Mouse (Mus musculus): ENCODE measurements around the gene Slc2a10. TPM values are rescaled to one million over a fixed set of nuclear protein-coding genes. Genes with fewer than 3 reads are reported as not detected.

Gene Slc2a10
- total RNA-seq, 2 experiments from 2014 or later, result 4.1 to 4.2 TPM

DNA sequence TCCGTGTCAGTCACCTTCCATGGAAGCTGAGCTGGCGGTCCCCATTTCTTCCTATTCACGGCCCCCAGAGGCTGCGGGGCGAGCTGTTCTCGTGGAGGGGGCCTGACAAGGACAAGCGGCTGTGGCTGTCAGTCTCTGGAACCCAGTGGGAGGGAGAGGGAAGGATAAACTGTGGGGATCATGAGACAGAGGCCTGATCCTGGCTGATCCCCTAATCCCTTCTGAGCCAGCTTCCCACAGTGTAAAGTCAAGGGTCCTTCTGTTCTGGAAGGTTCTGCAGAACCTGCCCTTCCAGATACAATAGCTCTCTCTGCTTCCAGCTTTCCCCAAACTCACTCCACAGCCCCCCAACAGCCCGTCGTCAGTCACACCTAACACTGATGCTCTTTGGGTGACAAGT is 50.5 kb downstream of the Slc2a10 start:
- DNase-seq (ENCODE audit: low spot score), result no peak
- intact Hi-C loops (cut with DNase I), result no loop called here

DNA sequence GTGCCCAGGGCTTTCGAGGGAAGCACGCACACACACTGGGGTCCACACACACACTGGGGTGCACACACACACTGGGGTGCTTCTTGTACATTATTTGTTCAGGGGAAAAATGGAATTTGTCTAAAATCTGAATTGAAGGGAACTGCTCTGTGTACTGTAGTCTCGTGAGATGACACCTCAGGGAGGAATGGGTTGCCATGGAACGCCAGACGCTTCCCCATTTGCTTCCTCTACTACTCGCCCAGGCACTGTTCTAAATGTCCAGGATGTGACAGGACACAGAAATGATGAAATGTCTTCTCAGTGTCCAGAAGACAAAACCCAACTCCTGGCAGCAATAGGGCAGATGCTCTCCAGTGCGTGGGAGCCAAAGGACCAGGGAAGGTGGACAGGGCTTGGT is 53.7 kb downstream of the Slc2a10 start:
- intact Hi-C loops (cut with DNase I), result no loop called here

DNA sequence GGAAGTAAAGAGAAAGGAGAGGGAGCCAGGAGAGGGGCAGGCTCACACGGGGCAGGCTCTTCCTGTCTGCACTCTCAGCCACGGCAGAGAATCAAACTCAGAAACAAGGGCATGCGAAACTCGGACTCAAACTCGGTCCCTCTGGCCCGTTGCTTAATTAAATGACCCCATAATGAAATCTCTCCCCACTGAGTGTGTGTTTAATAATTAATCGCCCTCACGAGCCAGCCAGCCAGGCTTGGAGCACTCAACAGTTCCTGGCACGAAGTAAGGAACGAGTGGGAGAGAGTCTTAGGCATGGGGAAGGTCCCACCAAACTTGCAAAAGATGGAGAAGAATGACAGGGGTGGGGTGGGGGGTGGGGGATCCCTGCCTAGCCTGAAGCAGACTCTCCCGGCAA is 55.3 kb downstream of the Slc2a10 start:
- intact Hi-C loops (cut with DNase I), result no loop called here
- DNase-seq (ENCODE audit: low spot score), result no peak

More for the DNA sequence above, 53.7 kb downstream of the Slc2a10 start:
- no peak for DNase-seq (ENCODE audit: low spot score)

DNA sequence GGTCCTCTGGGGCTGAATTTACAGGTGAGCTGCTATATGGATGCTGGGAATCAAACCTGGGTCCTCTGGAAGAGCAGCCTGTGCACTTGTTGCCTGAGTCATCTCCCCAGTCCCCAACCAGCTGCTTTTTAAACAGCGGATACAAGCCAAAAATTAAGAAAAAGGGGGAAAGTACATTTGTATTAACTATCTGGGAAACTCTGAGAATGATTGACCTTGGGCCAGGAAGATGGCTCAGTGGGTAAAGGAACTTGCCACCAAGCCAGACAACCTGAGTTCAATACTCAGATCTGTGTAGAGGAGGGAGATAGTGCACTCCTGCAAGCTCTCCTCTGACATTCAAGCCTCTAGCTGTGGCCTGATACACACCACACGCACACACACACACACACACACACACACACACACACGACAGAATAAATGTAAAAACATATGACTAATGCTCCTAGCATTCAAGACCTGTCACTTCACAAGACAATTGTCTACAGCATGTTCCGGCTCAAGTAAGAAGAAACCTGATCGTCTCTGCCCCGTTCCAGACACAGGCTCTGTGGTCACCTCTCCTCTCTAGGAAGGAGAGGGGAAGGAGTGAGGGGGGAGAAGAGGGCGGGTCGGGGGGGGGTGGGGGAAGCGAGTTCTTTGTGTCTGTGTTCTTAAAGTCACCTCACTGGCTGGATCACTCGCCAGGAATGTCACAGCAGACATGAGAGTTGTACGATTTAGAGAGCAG is 56.1 kb downstream of the Slc2a10 start:
- intact Hi-C loops (cut with DNase I), result no loop called here
- DNase-seq (ENCODE audit: low spot score), result no peak

DNA sequence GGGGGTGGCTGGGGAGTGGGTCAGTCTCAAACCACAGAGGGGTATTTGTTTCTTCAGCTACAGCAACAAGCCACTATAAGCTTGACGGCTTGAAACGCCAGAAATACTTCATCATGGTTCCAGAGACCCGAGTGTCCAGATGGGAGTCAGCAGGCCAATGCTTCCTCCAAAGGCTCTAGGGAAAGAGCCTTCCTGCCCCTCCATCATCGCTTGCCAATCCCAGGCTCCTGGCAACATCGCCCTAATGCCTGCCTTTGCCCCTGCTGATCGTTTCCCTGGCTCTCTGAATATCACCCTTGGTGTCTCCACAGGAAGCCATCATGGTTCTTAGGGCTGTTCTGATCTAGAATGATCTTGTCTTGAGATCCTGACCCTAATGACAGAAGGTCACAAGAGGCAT is 58.3 kb downstream of the Slc2a10 start:
- no peak for DNase-seq (ENCODE audit: low spot score)
- intact Hi-C loops (cut with DNase I), result no loop called here

DNA sequence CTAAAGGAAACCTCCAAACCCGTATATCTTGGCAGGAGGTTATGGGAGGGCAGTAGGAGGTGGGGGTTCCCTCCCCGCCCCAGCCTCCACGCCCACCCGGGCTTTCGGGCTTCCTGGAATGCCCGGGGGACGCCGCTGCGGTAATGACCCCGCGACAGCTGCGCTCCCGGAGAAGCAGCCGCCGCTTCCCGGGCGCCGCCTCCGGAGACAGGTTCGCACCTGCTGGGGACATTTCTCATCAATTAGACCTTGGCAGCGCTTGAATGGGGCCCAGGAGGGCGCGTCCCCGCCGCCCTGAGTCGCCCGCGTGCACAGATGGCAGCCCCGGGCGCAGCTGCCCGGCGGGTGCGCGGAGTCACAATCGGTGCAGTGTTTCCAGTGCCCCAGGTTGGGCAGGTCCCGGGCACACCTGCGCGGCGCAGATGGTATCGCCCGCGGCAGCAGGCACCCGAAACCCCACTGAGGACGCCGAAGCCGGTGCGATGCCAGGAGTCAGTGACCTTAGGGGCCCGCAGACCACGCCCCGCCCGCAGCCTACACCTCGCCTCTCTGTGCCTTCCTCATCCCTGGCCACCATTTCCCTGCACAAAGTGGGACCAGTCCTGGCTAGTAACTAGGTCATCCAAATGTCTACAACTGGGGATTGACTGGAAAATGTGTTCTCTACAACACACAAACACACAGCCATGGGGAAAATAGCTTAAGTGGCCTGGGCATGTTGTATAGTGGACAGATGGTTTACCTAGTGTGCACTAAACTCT is 59.9 kb downstream of the Slc2a10 start:
- intact Hi-C loops (cut with DNase I), result no loop called here
- no peak for DNase-seq (ENCODE audit: low spot score)

DNA sequence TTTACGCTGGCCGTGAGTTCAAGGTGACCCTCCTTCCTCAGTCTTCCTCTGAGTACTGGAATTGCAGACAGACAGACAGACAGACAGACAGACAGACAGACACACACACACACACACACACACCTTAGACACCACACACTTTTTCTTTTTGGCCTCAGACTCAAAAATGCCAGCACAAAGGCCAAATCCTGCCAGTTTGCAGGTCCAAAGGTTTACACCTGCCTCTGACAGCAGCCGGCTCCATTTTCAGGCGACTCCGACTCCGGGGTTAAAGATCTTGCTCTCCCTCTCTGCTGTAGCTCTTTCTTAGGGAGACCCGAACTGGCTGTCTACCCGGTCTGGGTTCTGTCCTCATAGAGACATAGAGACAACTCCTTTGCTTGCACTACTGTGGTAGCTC is 60.5 kb downstream of the Slc2a10 start:
- intact Hi-C loops (cut with DNase I), result no loop called here
- no peak for DNase-seq (ENCODE audit: low spot score)

DNA sequence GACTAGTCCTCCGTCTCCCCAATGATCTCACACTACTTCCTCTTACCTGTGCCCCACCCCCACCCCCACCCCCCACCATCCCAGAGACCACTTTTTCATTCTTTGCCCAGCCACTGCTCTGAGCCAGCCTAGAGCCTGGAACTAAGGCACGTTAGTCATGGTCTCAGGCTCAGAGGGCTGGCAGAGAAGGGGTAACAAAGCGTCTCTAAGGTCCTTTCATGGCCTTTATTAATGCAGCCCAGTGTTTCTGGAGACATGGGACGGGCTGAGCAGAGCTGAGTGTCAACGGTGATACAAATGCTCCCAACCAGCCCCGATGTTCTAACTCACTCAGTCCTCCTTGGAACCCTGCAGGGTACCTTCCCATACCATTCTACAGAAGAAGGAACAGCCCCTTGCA is 61.0 kb downstream of the Slc2a10 start:
- intact Hi-C loops (cut with DNase I), result no loop called here
- no peak for DNase-seq (ENCODE audit: low spot score)

DNA sequence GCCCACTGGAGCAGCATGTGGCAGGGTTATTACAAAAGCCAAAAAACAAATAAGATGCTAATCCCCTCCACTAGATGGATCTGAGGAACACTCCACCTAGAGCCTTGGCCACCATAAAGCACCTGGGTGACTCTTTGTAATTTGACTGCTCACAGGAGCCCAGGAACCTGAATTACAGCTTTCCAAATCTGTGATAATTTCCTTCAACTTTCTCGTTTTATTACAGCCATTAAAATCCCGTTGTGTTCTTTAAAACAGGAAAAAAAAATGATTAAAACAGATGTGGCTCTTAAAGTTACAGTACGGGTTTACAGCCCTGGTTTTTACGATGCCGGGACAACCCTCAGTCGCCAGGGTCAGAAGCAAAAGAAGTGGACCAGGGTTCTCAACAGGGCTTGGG is 63.3 kb downstream of the Slc2a10 start:
- DNase-seq (ENCODE audit: low spot score), result no peak
- intact Hi-C loops (cut with DNase I), result no loop called here

DNA sequence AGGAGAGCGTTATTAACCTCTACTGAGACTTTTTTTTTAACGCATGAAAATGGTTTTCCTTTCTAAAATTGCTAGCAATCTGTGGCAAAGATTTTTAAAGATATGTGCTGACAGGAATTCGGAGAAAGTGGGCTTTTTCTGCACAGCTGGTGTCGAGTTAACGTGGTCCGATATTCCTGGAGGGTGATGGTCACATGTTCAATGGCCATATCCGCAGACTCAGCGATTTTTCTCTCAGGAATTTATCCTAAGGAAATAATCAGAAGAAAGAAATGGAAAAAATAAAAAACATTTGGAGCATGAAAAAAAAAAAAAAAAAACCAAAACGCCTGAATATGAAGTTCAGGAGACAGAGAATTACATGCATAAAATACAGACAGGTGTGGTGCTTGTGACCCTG is 64.2 kb downstream of the Slc2a10 start:
- DNase-seq (ENCODE audit: low spot score), result no peak
- intact Hi-C loops (cut with DNase I), result no loop called here

DNA sequence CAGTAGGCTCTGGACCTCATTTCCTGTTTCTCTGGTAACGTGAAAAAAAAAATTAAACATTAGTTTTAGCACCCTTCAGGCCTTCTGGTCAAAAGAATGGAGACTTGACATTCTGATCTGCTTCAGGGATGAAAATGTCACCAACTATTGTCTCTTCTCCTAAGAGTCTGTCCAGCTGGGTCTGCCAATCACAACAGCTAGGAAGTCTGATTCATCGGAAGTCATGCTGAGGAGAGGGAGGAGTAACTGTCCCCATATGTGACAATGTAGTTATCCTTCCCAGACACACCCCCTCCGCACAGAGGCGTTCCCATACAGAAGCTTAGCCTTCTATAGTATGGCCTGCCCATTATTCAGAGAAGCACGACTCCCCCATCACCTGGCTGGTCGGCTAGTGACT is 65.3 kb downstream of the Slc2a10 start:
- intact Hi-C loops (cut with DNase I), result no loop called here
- DNase-seq (ENCODE audit: low spot score), result no peak

Other genes starting within 250 kb of the Slc2a10 start
- 10 to 100 TPM; 18.3 to 21.4 TPM for gene Slc35c2, start 215.9 kb upstream of the Slc2a10 start, total RNA-seq (2021)
- 10 to 100 TPM; 18.8 to 20.5 TPM for gene Elmo2, start 177.3 kb upstream of the Slc2a10 start, total RNA-seq (2021)
- not detected for gene Zfp663, start 135.1 kb upstream of the Slc2a10 start, total RNA-seq (2021)
- 1 to 10 TPM; 2.2 to 2.4 TPM for gene Zfp334, start 115.5 kb upstream of the Slc2a10 start, total RNA-seq (2021)
- gene Ocstamp, start 103.4 kb upstream of the Slc2a10 start, total RNA-seq (2021), result under 1 TPM in 1 of 2 experiments, not detected in 1; 0.06 TPM
- gene Slc13a3, start 30.6 kb upstream of the Slc2a10 start, total RNA-seq (2021), result under 1 TPM; 0.20 to 0.52 TPM
- gene Trp53rka, start 10.5 kb upstream of the Slc2a10 start, total RNA-seq (2021), result 10 to 100 TPM in 1 of 2 experiments, 1 to 10 TPM in 1; 9.6 to 10.8 TPM
- 1 to 10 TPM; 1.4 to 1.8 TPM for gene Eya2, start 91.2 kb downstream of the Slc2a10 start, total RNA-seq (2021)

Data from heart, postnatal 25 days (tissue).